Mouse (Mus musculus): ENCODE data around the gene Otx2. TPM values are rescaled to one million over a fixed set of nuclear protein-coding genes. Genes with fewer than 3 reads are reported as not detected.

Otx2 gene
- 1 to 10 TPM in 1 of 2 experiments, under 1 TPM in 1; 0.68 to 2.0 TPM for total RNA-seq (2021)
- long read RNA-seq, partial matches to known transcripts, result 1 of 3 reads
- long read RNA-seq, other reads (novel, unspliced or antisense), result 1 of 3 reads

GRCm38 (mm10) chr14:48673541-48673940 is at the start of gene Otx2:
Otx2 (minus strand) TSS chr14:48673819.
- DNase-seq (ENCODE audit: low spot score in 2 of 2), result no peak

- no peak for DNase-seq (ENCODE audit: low spot score in 2 of 2)
These were observed 49.1 kb upstream of the Otx2 start for GRCm38 (mm10) chr14:48722763-48723162.

- no peak for DNase-seq (ENCODE audit: low spot score in 2 of 2)
These were observed 45.7 kb upstream of the Otx2 start for GRCm38 (mm10) chr14:48719296-48719695.

DNA sequence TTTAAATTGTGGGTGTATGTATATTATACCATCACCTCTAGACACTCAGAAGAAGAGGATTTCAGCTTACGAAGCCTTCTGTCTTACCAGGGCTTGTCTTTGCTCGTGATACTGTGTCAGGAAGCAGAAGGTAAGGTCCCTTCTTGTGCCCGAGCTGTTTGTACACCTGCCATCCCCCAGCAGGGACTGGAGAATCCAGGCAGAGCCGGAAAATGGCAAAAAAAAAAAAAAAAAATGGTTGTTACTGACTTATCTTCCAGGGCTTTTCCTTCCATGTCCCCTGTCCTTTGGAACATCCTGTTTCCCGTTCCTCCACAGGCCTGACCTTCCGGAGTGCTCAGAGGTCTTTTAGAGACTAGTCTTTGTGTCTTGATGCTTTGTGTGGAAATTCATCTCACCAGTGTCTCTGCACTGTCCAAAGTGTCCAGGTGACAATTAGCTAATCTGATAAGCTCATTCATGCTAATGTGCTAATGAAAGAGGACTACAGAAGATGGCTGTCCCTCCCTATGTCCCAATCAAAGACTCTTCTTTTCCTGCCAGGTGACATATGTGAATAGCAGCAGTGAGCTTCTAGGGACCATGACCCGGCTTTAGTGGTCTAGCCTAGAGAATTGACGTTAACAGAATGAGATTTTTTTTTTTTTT is 44.1 kb upstream of the Otx2 start:
- DNase-seq (ENCODE audit: low spot score in 2 of 2), result no peak

- no peak for DNase-seq (ENCODE audit: low spot score in 2 of 2)
These were observed 42.8 kb upstream of the Otx2 start for GRCm38 (mm10) chr14:48716456-48716855.

- DNase-seq (ENCODE audit: low spot score in 2 of 2), result no peak
These were observed 37.3 kb upstream of the Otx2 start for GRCm38 (mm10) chr14:48710871-48711370.

- DNase-seq (ENCODE audit: low spot score in 2 of 2), result peak in 1 of 2 experiments; percentile 23
These were observed 36.6 kb upstream of the Otx2 start for GRCm38 (mm10) chr14:48710062-48710870.

GRCm38 (mm10) chr14:48709371-48710061 is 35.9 kb upstream of the Otx2 start:
- peak in 1 of 2 experiments; percentile 1 for DNase-seq (ENCODE audit: low spot score in 2 of 2)

DNA sequence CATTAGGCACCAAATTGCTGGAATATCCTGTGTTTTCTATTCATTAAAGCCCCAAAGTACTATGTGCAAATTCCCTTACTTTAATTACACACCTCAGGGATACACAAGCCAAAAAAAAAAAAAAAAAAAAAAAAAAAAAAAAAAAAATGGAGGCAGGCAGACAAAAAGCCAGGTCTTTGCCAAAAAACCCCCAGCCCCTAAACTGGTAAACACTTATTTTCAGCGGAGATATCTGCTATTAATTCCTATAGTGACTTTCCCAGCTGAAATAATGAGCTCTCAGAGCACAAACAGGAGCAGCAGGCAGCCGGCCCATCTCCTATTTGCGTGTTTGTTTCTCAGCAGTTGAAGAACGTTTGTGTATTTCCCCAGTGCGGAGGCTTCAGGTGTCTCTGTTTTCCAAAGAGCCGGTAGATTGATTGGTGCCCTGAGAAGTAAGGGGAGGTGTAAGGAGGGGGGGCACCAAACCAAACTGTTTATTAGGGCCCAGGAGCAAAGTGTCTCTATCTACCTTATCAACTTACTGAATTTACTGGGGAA is 34.3 kb upstream of the Otx2 start:
- DNase-seq (ENCODE audit: low spot score in 2 of 2), result no peak

DNA sequence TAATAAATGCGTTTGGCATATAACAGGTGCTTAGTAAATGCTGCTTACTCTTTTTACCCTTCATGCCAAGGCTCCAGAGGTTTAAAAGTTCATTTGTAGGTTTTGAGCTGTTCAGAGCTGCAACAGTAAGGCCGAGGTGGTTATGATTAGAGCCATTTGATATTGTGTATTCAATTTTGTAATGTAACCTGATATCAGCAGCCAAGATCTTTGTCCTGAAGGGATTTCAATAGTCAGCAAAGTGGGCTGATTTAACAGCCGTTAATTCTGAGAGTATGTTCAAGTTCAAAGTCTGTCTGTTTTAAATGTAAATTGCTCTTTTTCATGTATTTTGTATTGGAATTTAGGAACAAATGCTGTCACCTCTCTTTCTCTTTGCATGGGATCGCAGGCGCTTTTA is 33.8 kb upstream of the Otx2 start:
- no peak for DNase-seq (ENCODE audit: low spot score in 2 of 2)

DNA sequence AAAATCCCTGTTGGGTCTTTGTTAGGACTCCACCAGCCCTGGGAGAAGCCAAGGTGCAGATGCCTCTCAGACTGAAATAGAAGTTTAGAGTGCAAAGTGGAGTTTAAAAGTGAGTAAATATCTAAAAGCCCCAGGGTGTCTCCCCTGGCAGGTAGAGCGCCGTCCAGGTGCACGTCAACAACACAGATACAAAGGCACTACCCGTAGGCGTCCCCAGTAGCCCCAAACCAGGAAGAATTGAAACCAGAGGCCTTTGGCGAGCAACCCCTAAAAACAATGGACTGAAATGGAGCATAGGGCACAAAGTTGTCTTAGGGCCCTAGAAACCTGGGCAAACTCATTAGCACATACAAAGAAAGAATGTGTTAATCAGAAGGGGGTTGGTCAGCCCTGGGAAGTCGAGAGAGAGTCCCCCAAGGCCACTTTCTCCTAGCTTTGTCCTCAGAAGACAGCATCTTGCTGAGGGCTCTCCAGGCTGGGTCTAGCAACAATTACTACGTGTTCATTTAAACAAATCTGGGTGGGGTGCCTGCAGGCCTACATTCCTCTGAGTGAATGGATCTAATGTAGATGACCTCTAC is 27.3 kb upstream of the Otx2 start:
- DNase-seq (ENCODE audit: low spot score in 2 of 2), result no peak

DNA sequence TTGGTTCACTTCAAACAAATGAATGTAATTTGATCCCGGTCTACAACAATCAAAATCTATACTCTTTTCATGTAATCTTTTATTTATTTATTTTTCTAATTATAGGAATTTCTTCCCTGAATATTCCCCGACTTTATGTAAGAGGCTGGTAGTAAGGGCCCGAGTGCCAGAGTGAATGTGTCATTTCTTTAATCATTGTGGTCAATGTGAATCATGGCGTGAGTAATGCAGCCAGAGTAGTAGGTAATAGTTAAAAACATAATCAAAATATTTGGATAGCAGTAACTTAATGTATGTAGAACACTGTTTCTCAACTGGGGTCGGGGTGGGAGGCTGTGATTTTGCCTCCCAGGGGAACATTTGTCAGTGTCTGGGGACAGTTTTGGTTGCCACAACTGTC is 6.0 kb upstream of the Otx2 start:
- DNase-seq (ENCODE audit: low spot score in 2 of 2), result no peak

- DNase-seq (ENCODE audit: low spot score in 2 of 2), result no peak
These were observed 5.1 kb upstream of the Otx2 start for GRCm38 (mm10) chr14:48678674-48679073.

- no peak for DNase-seq (ENCODE audit: low spot score in 2 of 2)
These were observed 615 bp upstream of the Otx2 start for GRCm38 (mm10) chr14:48674036-48674831.

DNA sequence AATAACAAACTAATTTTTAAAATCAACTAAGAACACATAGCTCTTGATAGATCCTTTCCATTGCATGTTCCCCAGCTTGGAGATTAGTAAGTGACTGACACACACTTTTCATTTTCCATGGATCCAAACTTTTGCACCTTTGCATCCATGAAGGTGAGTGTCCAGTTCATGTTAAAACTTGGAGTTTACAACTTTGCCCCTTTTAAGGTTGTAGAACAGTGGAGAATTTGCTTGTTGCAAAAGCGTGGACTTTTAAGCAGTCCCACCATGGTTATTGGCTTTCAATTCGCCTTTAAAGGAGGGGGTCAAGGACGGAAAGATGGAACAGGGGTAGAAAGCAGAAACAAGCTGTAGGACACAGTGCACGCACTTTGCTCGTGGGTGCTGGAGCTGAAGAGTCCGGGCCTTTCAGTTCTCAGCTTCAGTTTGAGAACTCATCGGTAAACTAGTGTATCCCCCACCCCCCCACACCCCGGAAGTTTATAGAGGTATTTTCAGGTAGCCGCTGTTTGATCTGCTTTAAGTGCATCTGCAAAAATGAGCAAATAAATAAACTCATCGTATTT is 925 bp downstream of the Otx2 start:
- no peak for DNase-seq (ENCODE audit: low spot score in 2 of 2)

GRCm38 (mm10) chr14:48671480-48672240 is 2.0 kb downstream of the Otx2 start:
- no peak for DNase-seq (ENCODE audit: low spot score in 2 of 2)

- DNase-seq (ENCODE audit: low spot score in 2 of 2), result no peak
These were observed 2.7 kb downstream of the Otx2 start for GRCm38 (mm10) chr14:48670761-48671479.

GRCm38 (mm10) chr14:48670258-48670630 is 3.4 kb downstream of the Otx2 start:
- DNase-seq (ENCODE audit: low spot score in 2 of 2), result no peak

Measured in layer of hippocampus, adult 18-20 months (tissue).